Mouse (Mus musculus) myocyte (in vitro differentiated cells): ENCODE measurements at regions not wholly inside any gene's neighbourhood (a gene's known extent, or its start where the extent isn't known, plus 50 kb on each side); places are given as distances from the start of the nearest gene placed in this dataset.

Source experiments
- MAX ChIP-seq: IDR thresholded peaks from one replicate; pipeline ENCODE4 v1.6.1; 2011; ENCODE audit warnings: low read depth, mild to moderate bottlenecking, control low read depth
- MYOD1 ChIP-seq, 3 experiments: IDR thresholded peaks; one replicate each; pipeline ENCODE4 v1.6.1; 2011; ENCODE audit warnings: control low read depth in 2 of 3, low read depth in 2 of 3, mild to moderate bottlenecking in 2 of 3, moderate library complexity in 1 of 3; ENCODE audit not compliant: insufficient read length in 2 of 3, control insufficient read depth in 1 of 3
- POLR2A ChIP-seq: IDR thresholded peaks from one replicate; pipeline ENCODE4 v1.6.1; 2011; ENCODE audit warnings: low read depth, mild to moderate bottlenecking, control low read depth, moderate library complexity; ENCODE audit not compliant: insufficient read length
- TCF12 ChIP-seq: IDR thresholded peaks from one replicate; pipeline ENCODE4 v1.6.1; 2011; ENCODE audit warnings: mild to moderate bottlenecking, control low read depth; ENCODE audit not compliant: poor library complexity, insufficient read depth, severe bottlenecking
- TCF3 ChIP-seq: IDR thresholded peaks from one replicate; pipeline ENCODE4 v1.6.1; 2011; ENCODE audit warnings: low read depth, control low read depth; ENCODE audit not compliant: insufficient read length
- USF1 ChIP-seq: IDR thresholded peaks from one replicate; pipeline ENCODE4 v1.6.1; 2011; ENCODE audit warnings: low read depth, mild to moderate bottlenecking, control low read depth, moderate library complexity

DNA sequence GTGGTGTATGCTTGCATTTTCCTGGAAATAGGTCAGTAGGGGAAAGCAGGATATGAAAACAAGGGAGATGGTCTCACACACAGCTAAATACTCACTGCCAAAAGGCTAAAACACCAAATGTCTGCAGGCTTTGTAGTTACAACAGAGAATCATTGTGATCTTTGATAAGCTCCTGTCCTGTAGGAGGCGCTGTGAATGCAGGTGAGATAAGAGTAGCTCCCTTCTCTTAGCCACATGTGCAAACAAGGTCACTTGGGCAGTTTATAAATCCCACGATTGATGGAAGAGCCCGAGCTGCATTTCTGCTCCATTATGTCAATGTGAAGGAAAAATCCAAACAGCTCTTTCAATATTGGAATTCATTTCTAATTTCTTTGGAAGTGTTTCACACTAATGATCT, 417.2 kb upstream of the Etaa1 start:
- TF ChIP-seq MAX = no peak
- no peak for TF ChIP-seq POLR2A
- TF ChIP-seq USF1 = no peak
- no peak for TF ChIP-seq MYOD1 (IDR thresholded peaks at IDR 0.05; ENCODE audit: control insufficient read depth in 1 of 3, insufficient read length in 2 of 3, low read depth in 2 of 3)
- no peak for TF ChIP-seq TCF3
- no peak for TF ChIP-seq TCF12
